Mouse (Mus musculus) erythroblast, embryonic 14.5 days (primary cell): ENCODE results near the gene Ffar3.

Experiments
- GATA1 ChIP-seq: IDR thresholded peaks from 2 replicates; pipeline ENCODE4 v1.6.1; 2012; ENCODE audit warnings: low read length, inconsistent platforms, mixed read lengths
- TAL1 ChIP-seq: IDR thresholded peaks from 3 replicates; pipeline ENCODE4 v1.6.1; 2012; ENCODE audit warnings: low read length, inconsistent platforms, mixed read lengths

DNA sequence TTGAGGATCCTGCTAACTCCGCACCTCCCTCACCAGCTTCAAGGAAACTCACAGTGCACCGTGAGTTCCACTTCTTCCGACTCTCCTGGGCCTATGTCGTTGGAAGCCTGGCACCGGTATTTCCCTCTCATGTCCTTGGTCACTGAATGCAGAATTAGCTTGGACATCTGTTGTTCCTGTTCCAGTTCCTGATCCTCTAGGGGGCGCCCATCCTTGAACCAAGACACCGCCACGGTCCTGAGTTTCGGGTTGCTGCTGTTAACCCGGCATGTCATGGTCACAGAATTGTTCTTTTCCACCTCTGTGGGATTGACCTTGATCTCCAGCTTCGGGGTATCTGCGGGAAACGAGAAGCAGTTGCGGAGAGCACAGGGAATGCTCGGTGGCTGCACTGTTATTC, 17.1 kb upstream of the Ffar3 start:
- TF ChIP-seq TAL1 (no peak), GATA1 (no peak)
